Mouse (Mus musculus): ENCODE results near the gene Gm17606. TPM values are rescaled to one million over a fixed set of nuclear protein-coding genes. Genes with fewer than 3 reads are reported as not detected.
"Not testable (repeated sequence)": the region's sequence is repeated elsewhere in the genome, so short reads cannot be mapped to it uniquely, and the experiment has no call there.

Gm17606 gene
- polyA plus RNA-seq, 1 experiment from 2014 or later = not detected

- Histone ChIP-seq H3K27me3 (replicated peaks; ENCODE audit: control insufficient read depth, insufficient read depth, low read length) (no peaks in the 10 kb centered on the region), H3K4me1 (ENCODE audit: control insufficient read depth, insufficient read depth, low read length) (peaks cover 17% of the 10 kb centered on the region), H3K4me2 (ENCODE audit: low read depth, low read length) (peak overlapping the region; percentile 54), H3K36me3 (ENCODE audit: control insufficient read depth, insufficient read depth, low read length) (no peaks in the 10 kb centered on the region), H3K9ac (ENCODE audit: low read depth, low read length) (peak overlapping the region; percentile 87), H3K27ac (replicated peaks; ENCODE audit: low read depth, low read length) (peak overlapping the region; percentile 94), H3K4me3 (ENCODE audit: low read depth, low read length) (peak overlapping the region; percentile 62), H3K9me3 (ENCODE audit: control insufficient read depth, low read length) (no peaks in the 10 kb centered on the region)
- WGBS = under 1% methylated on average over 44 of the region's 46 CpGs
- DNase-seq (ENCODE audit: low spot score) = peak; percentile 99
- ATAC-seq (ENCODE audit: low read depth) = peak; percentile 99
These were observed 37.6 kb upstream of the Gm17606 start for GRCm38 (mm10) chr14:54603038-54603654.

- WGBS = 80% methylated on average over 8 of the region's 8 CpGs
- no peak for ATAC-seq (ENCODE audit: low read depth)
- no peak for DNase-seq (ENCODE audit: low spot score)
- Histone ChIP-seq H3K27me3 (replicated peaks; ENCODE audit: control insufficient read depth, insufficient read depth, low read length) (no peaks in the 10 kb centered on the region), H3K4me2 (ENCODE audit: low read depth, low read length) (peak overlapping the region; percentile 54), H3K9ac (ENCODE audit: low read depth, low read length) (peak overlapping the region; percentile 87; the same call in 1 of the 2 replicates), H3K4me3 (ENCODE audit: low read depth, low read length) (peak overlapping the region; percentile 62), H3K9me3 (ENCODE audit: control insufficient read depth, low read length) (no peaks in the 10 kb centered on the region), H3K36me3 (ENCODE audit: control insufficient read depth, insufficient read depth, low read length) (no peaks in the 10 kb centered on the region), H3K4me1 (ENCODE audit: control insufficient read depth, insufficient read depth, low read length) (peaks cover 17% of the 10 kb centered on the region), H3K27ac (replicated peaks; ENCODE audit: low read depth, low read length) (peak overlapping the region; percentile 94)
These were observed 37.1 kb upstream of the Gm17606 start for GRCm38 (mm10) chr14:54603686-54604085.

- peak; percentile 90 for DNase-seq (ENCODE audit: low spot score)
- ATAC-seq (ENCODE audit: low read depth) = peak; percentile 13
- H3K4me3 ChIP-seq (ENCODE audit: low read depth, low read length) = peak within 1 kb of the TSS; percentile 54
- H3K9me3 ChIP-seq (ENCODE audit: control insufficient read depth, low read length) = no peaks in the 10 kb centered on the region
- no peaks in the 10 kb centered on the region for H3K27me3 ChIP-seq (replicated peaks; ENCODE audit: control insufficient read depth, insufficient read depth, low read length)
- peak within 1 kb of the TSS; percentile 67 for H3K4me2 ChIP-seq (ENCODE audit: low read depth, low read length)
- H3K4me1 ChIP-seq (ENCODE audit: control insufficient read depth, insufficient read depth, low read length) = peaks cover 17% of the 10 kb centered on the region
- peak within 1 kb of the TSS; percentile 69 for H3K9ac ChIP-seq (ENCODE audit: low read depth, low read length)
- peak within 1 kb of the TSS; percentile 83 for H3K27ac ChIP-seq (replicated peaks; ENCODE audit: low read depth, low read length)
- under 1% methylated on average over 26 of the region's 39 CpGs for WGBS
- no peaks in the 10 kb centered on the region for H3K36me3 ChIP-seq (ENCODE audit: control insufficient read depth, insufficient read depth, low read length)
These were observed 34.9 kb upstream of the Gm17606 start, which contains the start of gene 4931414P19Rik for GRCm38 (mm10) chr14:54605752-54606321. TSS of gene 4931414P19Rik (minus strand) at chr14:54605993.

- WGBS = 57% methylated on average over 8 of the region's 8 CpGs
- ATAC-seq (ENCODE audit: low read depth) (no peak), DNase-seq (ENCODE audit: low spot score) (no peak)
- Histone ChIP-seq H3K4me2 (ENCODE audit: low read depth, low read length) (no peak overlapping the region), H3K4me3 (ENCODE audit: low read depth, low read length) (no peak overlapping the region), H3K27ac (replicated peaks; ENCODE audit: low read depth, low read length) (no peak overlapping the region), H3K9ac (ENCODE audit: low read depth, low read length) (no peak overlapping the region), H3K36me3 (ENCODE audit: control insufficient read depth, insufficient read depth, low read length) (0 out of 2 replicates have a peak, but pooled peaks cover 8% of the 10 kb centered on the region), H3K4me1 (ENCODE audit: control insufficient read depth, insufficient read depth, low read length) (peaks cover 17% of the 10 kb centered on the region), H3K27me3 (replicated peaks; ENCODE audit: control insufficient read depth, insufficient read depth, low read length) (no peaks in the 10 kb centered on the region), H3K9me3 (ENCODE audit: control insufficient read depth, low read length) (no peaks in the 10 kb centered on the region)
These were observed 33.5 kb upstream of the Gm17606 start for GRCm38 (mm10) chr14:54607226-54607625.

- 0 out of 2 replicates have a peak, but pooled peaks have one; percentile 38 for ATAC-seq (ENCODE audit: low read depth)
- WGBS = 55% methylated on average over 4 of the region's 4 CpGs
- no peaks in the 10 kb centered on the region for H3K27me3 ChIP-seq (replicated peaks; ENCODE audit: control insufficient read depth, insufficient read depth, low read length)
These were observed 31.5 kb upstream of the Gm17606 start for GRCm38 (mm10) chr14:54609245-54609644.

GRCm38 (mm10) chr14:54609962-54610361, 30.8 kb upstream of the Gm17606 start:
- Histone ChIP-seq H3K4me3 (ENCODE audit: low read depth, low read length) (no peak overlapping the region), H3K9me3 (ENCODE audit: control insufficient read depth, low read length) (no peaks in the 10 kb centered on the region), H3K27ac (replicated peaks; ENCODE audit: low read depth, low read length) (no peak overlapping the region), H3K9ac (ENCODE audit: low read depth, low read length) (no peak overlapping the region), H3K4me1 (ENCODE audit: control insufficient read depth, insufficient read depth, low read length) (peaks cover 5% of the 10 kb centered on the region; the same call in 1 of the 2 replicates), H3K4me2 (ENCODE audit: low read depth, low read length) (no peak overlapping the region), H3K27me3 (replicated peaks; ENCODE audit: control insufficient read depth, insufficient read depth, low read length) (no peaks in the 10 kb centered on the region), H3K36me3 (ENCODE audit: control insufficient read depth, insufficient read depth, low read length) (peaks cover 27% of the 10 kb centered on the region)
- ATAC-seq (ENCODE audit: low read depth) = no peak
- peak; percentile 31 for DNase-seq (ENCODE audit: low spot score)
- WGBS = 87% methylated on average over 4 of the region's 4 CpGs

More at GRCm38 (mm10) chr14:54609245-54609644, 31.5 kb upstream of the Gm17606 start:
- H3K9ac ChIP-seq (ENCODE audit: low read depth, low read length) = no peak overlapping the region
- H3K4me2 ChIP-seq (ENCODE audit: low read depth, low read length) = no peak overlapping the region
- H3K36me3 ChIP-seq (ENCODE audit: control insufficient read depth, insufficient read depth, low read length) = peaks cover 20% of the 10 kb centered on the region
- peaks cover 11% of the 10 kb centered on the region for H3K4me1 ChIP-seq (ENCODE audit: control insufficient read depth, insufficient read depth, low read length)
- 0 out of 2 replicates have a peak overlapping the region, but pooled peaks have one; percentile 21 for H3K27ac ChIP-seq (replicated peaks; ENCODE audit: low read depth, low read length)
- H3K9me3 ChIP-seq (ENCODE audit: control insufficient read depth, low read length) = no peaks in the 10 kb centered on the region
- DNase-seq (ENCODE audit: low spot score) = peak; percentile 26
- H3K4me3 ChIP-seq (ENCODE audit: low read depth, low read length) = no peak overlapping the region

GRCm38 (mm10) chr14:54610648-54611047, 30.1 kb upstream of the Gm17606 start:
- H3K27me3 ChIP-seq (replicated peaks; ENCODE audit: control insufficient read depth, insufficient read depth, low read length) = no peaks in the 10 kb centered on the region

GRCm38 (mm10) chr14:54614130-54614529, 26.6 kb upstream of the Gm17606 start:
- H3K27me3 ChIP-seq (replicated peaks; ENCODE audit: control insufficient read depth, insufficient read depth, low read length); H3K9me3 ChIP-seq (ENCODE audit: control insufficient read depth, low read length); H3K4me1 ChIP-seq (ENCODE audit: control insufficient read depth, insufficient read depth, low read length); H3K4me3 ChIP-seq (ENCODE audit: low read depth, low read length); H3K9ac ChIP-seq (ENCODE audit: low read depth, low read length); H3K27ac ChIP-seq (replicated peaks; ENCODE audit: low read depth, low read length); H3K4me2 ChIP-seq (ENCODE audit: low read depth, low read length); DNase-seq (ENCODE audit: low spot score); ATAC-seq (ENCODE audit: low read depth): not testable (repeated sequence)
- WGBS = 89% methylated on average over 15 of the region's 16 CpGs
- peaks cover 42% of the 10 kb centered on the region for H3K36me3 ChIP-seq (ENCODE audit: control insufficient read depth, insufficient read depth, low read length)

More at GRCm38 (mm10) chr14:54610648-54611047, 30.1 kb upstream of the Gm17606 start:
- Histone ChIP-seq H3K4me1 (ENCODE audit: control insufficient read depth, insufficient read depth, low read length) (no peaks in the 10 kb centered on the region), H3K4me3 (ENCODE audit: low read depth, low read length) (no peak overlapping the region), H3K9me3 (ENCODE audit: control insufficient read depth, low read length) (no peaks in the 10 kb centered on the region), H3K36me3 (ENCODE audit: control insufficient read depth, insufficient read depth, low read length) (peaks cover 34% of the 10 kb centered on the region), H3K9ac (ENCODE audit: low read depth, low read length) (no peak overlapping the region), H3K4me2 (ENCODE audit: low read depth, low read length) (no peak overlapping the region), H3K27ac (replicated peaks; ENCODE audit: low read depth, low read length) (no peak overlapping the region)
- ATAC-seq (ENCODE audit: low read depth) = no peak
- 71% methylated on average over 6 of the region's 6 CpGs for WGBS
- DNase-seq (ENCODE audit: low spot score) = no peak
